In the genomic region with DNA sequence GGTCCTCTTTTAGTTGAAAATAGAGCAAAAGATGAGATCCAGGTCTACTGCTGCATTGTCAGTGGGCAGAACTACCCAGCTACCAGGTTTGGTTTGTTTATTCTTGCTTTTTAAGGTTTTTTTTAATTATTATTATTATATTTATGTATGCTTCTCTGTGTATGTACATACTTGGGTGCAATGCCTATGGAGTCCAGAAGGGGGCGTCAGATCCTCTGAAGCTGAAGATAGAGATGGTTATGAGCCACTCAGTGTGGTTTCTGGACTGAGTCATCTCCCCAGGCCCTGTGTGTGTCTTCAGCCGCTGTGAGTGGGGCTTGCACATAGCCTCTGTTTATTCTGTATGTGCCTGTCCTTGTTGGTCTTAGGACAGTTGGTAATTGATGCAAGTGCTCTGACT, we compare ENCODE assay signal across 22 mouse cellular contexts.
DNase-seq lines count a peak whose midpoint lies in the region; ATAC-seq and TF ChIP-seq lines count a peak whose summit lies in the region.
"Had no signal": no experiment of that assay in that cellular context is flagged by ENCODE, and none has a peak within 500 bp of the region (broad histone marks: within the 10 kb centered on the region; RNA-seq: fewer than 3 reads in every experiment).

No protein-coding gene starts in this region.

- no peak overlapping the region for H3K4me2 ChIP-seq in forebrain, postnatal 0 days (ENCODE audit: low read depth)
- H3K4me2 ChIP-seq in forebrain, embryonic 16.5 days (ENCODE audit: low read length): no peak overlapping the region
- no peak overlapping the region for H3K4me2 ChIP-seq in lung, postnatal 0 days (replicated peaks; ENCODE audit: low read depth, low read length)
- H3K4me2 ChIP-seq: embryonic facial prominence, embryonic 13.5 days; heart, embryonic 13.5 days; liver, embryonic 15.5 days; midbrain, embryonic 11.5 days; neural tube, embryonic 15.5 days had no signal

- H3K36me3 ChIP-seq in forebrain, postnatal 0 days (ENCODE audit: insufficient read depth): no peaks in the 10 kb centered on the region
- H3K36me3 ChIP-seq in forebrain, embryonic 16.5 days (ENCODE audit: control insufficient read depth, insufficient read depth): no peaks in the 10 kb centered on the region
- no peaks in the 10 kb centered on the region for H3K36me3 ChIP-seq in lung, postnatal 0 days (ENCODE audit: insufficient read depth, low read length)
- H3K36me3 ChIP-seq: embryonic facial prominence, embryonic 13.5 days; heart, embryonic 13.5 days; liver, embryonic 15.5 days; neural tube, embryonic 15.5 days had no signal

- H3K4me1 ChIP-seq in forebrain, postnatal 0 days (ENCODE audit: insufficient read depth): no peaks in the 10 kb centered on the region
- no peaks in the 10 kb centered on the region for H3K4me1 ChIP-seq in forebrain, embryonic 16.5 days (replicated peaks; ENCODE audit: control insufficient read depth, insufficient read depth, low read length)
- H3K4me1 ChIP-seq in lung, postnatal 0 days (ENCODE audit: insufficient read depth, low read depth, low read length): no peaks in the 10 kb centered on the region
- no peaks in the 10 kb centered on the region for H3K4me1 ChIP-seq in lung, adult 2 months (ENCODE audit: control insufficient read depth, insufficient read depth, low read length)
- H3K4me1 ChIP-seq: embryonic facial prominence, embryonic 13.5 days; heart, embryonic 13.5 days; liver, embryonic 15.5 days; neural tube, embryonic 15.5 days had no signal

- DNase-seq in forebrain, postnatal 0 days: no peak
- no peak for DNase-seq in lung, postnatal 0 days (ENCODE audit: low spot score)
- DNase-seq in lung, adult 2 months: no peak
- DNase-seq in adrenal gland, postnatal 10 days: peak; percentile 20
- no peak for DNase-seq in gastrocnemius, postnatal 25 days
- DNase-seq: cerebellum, adult 18-20 months; gastrocnemius, adult 2 months; heart, adult 11 months; heart, postnatal 36 days; kidney, adult 8-10 months; kidney, postnatal 36 days; lung, postnatal 36 days; right cerebral cortex, postnatal 4 days; thymus, postnatal 4 days had no signal

- no peak for TF ChIP-seq POLR2A in lung, adult 2 months (IDR thresholded peaks at IDR 0.05; ENCODE audit: borderline replicate concordance, extremely low read depth, low read depth, low read length)

- peak; percentile 21; the same call in 1 of the 2 replicates for TF ChIP-seq CTCF in forebrain, postnatal 0 days (IDR thresholded peaks at IDR 0.05; ENCODE audit: low read depth)
- 0 out of 2 replicates have a peak, but pooled peaks have one; percentile 5 for TF ChIP-seq CTCF in lung, postnatal 0 days (IDR thresholded peaks at IDR 0.05)
- TF ChIP-seq CTCF in lung, adult 2 months (IDR thresholded peaks at IDR 0.05; ENCODE audit: insufficient read depth, low read length): no peak

- TF ChIP-seq EP300 in lung, postnatal 0 days (IDR thresholded peaks at IDR 0.05): no peak

- no peak overlapping the region for H3K27ac ChIP-seq in forebrain, postnatal 0 days (ENCODE audit: low read depth, low read length)
- no peak overlapping the region for H3K27ac ChIP-seq in forebrain, embryonic 16.5 days (ENCODE audit: low read length)
- H3K27ac ChIP-seq in lung, postnatal 0 days (ENCODE audit: low read length): no peak overlapping the region
- H3K27ac ChIP-seq: embryonic facial prominence, embryonic 13.5 days; gastrocnemius, adult 2 months; heart, embryonic 13.5 days; liver, embryonic 15.5 days; neural tube, embryonic 15.5 days had no signal

- H3K27me3 ChIP-seq in forebrain, postnatal 0 days (ENCODE audit: insufficient read depth, low read length): no peaks in the 10 kb centered on the region
- no peaks in the 10 kb centered on the region for H3K27me3 ChIP-seq in forebrain, embryonic 16.5 days (replicated peaks; ENCODE audit: control insufficient read depth, insufficient read depth, low read length)
- no peaks in the 10 kb centered on the region for H3K27me3 ChIP-seq in lung, postnatal 0 days (replicated peaks; ENCODE audit: insufficient read depth, low read length)
- H3K27me3 ChIP-seq: embryonic facial prominence, embryonic 13.5 days; heart, embryonic 13.5 days; liver, embryonic 15.5 days; neural tube, embryonic 15.5 days had no signal

- no peak overlapping the region for H3K9ac ChIP-seq in forebrain, postnatal 0 days
- H3K9ac ChIP-seq in forebrain, embryonic 16.5 days (replicated peaks; ENCODE audit: low read depth, low read length): no peak overlapping the region
- no peak overlapping the region for H3K9ac ChIP-seq in lung, postnatal 0 days (replicated peaks; ENCODE audit: low read depth)
- H3K9ac ChIP-seq: embryonic facial prominence, embryonic 13.5 days; heart, embryonic 13.5 days; liver, embryonic 15.5 days; neural tube, embryonic 15.5 days had no signal

- no peaks in the 10 kb centered on the region for H3K9me3 ChIP-seq in forebrain, postnatal 0 days (ENCODE audit: low read length)
- no peaks in the 10 kb centered on the region for H3K9me3 ChIP-seq in forebrain, embryonic 16.5 days (ENCODE audit: control insufficient read depth, low read length)
- H3K9me3 ChIP-seq in lung, postnatal 0 days (ENCODE audit: low read length): no peaks in the 10 kb centered on the region
- H3K9me3 ChIP-seq: heart, embryonic 13.5 days; liver, embryonic 15.5 days; neural tube, embryonic 15.5 days had no signal

- H3K4me3 ChIP-seq in forebrain, postnatal 0 days (ENCODE audit: low read depth, low read length): no peak overlapping the region
- H3K4me3 ChIP-seq in forebrain, embryonic 16.5 days (replicated peaks; ENCODE audit: low read length): no peak overlapping the region
- no peak overlapping the region for H3K4me3 ChIP-seq in lung, postnatal 0 days (ENCODE audit: low read depth, low read length)
- no peak overlapping the region for H3K4me3 ChIP-seq in lung, adult 2 months (replicated peaks; ENCODE audit: extremely low read depth, low read depth, low read length)
- H3K4me3 ChIP-seq: embryonic facial prominence, embryonic 13.5 days; gastrocnemius, adult 2 months; heart, embryonic 13.5 days; liver, embryonic 15.5 days; neural tube, embryonic 15.5 days had no signal

- ATAC-seq in forebrain, postnatal 0 days: no peak
- ATAC-seq in forebrain, embryonic 16.5 days: no peak
- no peak for ATAC-seq in lung, postnatal 0 days
- no peak for ATAC-seq in megakaryocyte progenitor cell, adult 5-6 weeks (replicated peaks; ENCODE audit: poor library complexity)
- ATAC-seq: hindbrain, embryonic 16.5 days had no signal

- 65% methylated on average over 2 of the region's 2 CpGs for WGBS in forebrain, postnatal 0 days
- 65% methylated on average over 2 of the region's 2 CpGs for WGBS in forebrain, embryonic 16.5 days
- 49% methylated on average over 2 of the region's 2 CpGs for WGBS in lung, postnatal 0 days
- 60% methylated on average over 2 of the region's 2 CpGs for WGBS in lung, adult 2 months
